Mouse (Mus musculus): ENCODE results near the gene Zfp629. TPM values are rescaled to one million over a fixed set of nuclear protein-coding genes. Genes with fewer than 3 reads are reported as not detected.

Zfp629 gene
- polyA plus RNA-seq, 1 experiment from 2014 or later, result 1.2 TPM

- peak overlapping the region; percentile 72 for H3K9ac ChIP-seq
- peaks cover 23% of the 10 kb centered on the region for H3K27me3 ChIP-seq
- peaks cover 25% of the 10 kb centered on the region for H3K4me1 ChIP-seq (replicated peaks)
- peak overlapping the region; percentile 72; the same call in 1 of the 2 replicates for H3K27ac ChIP-seq (replicated peaks)
- no peaks in the 10 kb centered on the region for H3K9me3 ChIP-seq (replicated peaks)
- H3K4me2 ChIP-seq, result peak overlapping the region; percentile 95
- under 1% methylated on average over 44 of the region's 44 CpGs for WGBS (ENCODE audit: insufficient replicate concordance)
- H3K4me3 ChIP-seq (replicated peaks), result peak overlapping the region; percentile 73
- H3K36me3 ChIP-seq (replicated peaks), result peaks cover 30% of the 10 kb centered on the region
- peak; percentile 72 for ATAC-seq (ENCODE audit: insufficient read depth)
Measured at GRCm38 (mm10) chr7:127614511-127614890, 1.1 kb downstream of the Zfp629 start.

- no peak overlapping the region for H3K27ac ChIP-seq (replicated peaks)
- peak overlapping the region; percentile 72; the same call in 1 of the 2 replicates for H3K9ac ChIP-seq
- peak overlapping the region; percentile 95 for H3K4me2 ChIP-seq
- H3K27me3 ChIP-seq, result peaks cover 23% of the 10 kb centered on the region
- peaks cover 25% of the 10 kb centered on the region for H3K4me1 ChIP-seq (replicated peaks)
- H3K36me3 ChIP-seq (replicated peaks), result peaks cover 34% of the 10 kb centered on the region
- H3K9me3 ChIP-seq (replicated peaks), result no peaks in the 10 kb centered on the region
- ATAC-seq (ENCODE audit: insufficient read depth), result peak; percentile 23; the same call in 1 of the 2 replicates
- peak overlapping the region; percentile 73 for H3K4me3 ChIP-seq (replicated peaks)
- WGBS (ENCODE audit: insufficient replicate concordance), result 35% methylated on average over 8 of the region's 8 CpGs
Measured at GRCm38 (mm10) chr7:127614091-127614490, 1.5 kb downstream of the Zfp629 start.

GRCm38 (mm10) chr7:127613501-127613900 lies 2.1 kb downstream of the Zfp629 start:
- Histone ChIP-seq H3K4me3 (replicated peaks) (no peak overlapping the region), H3K4me2 (peak overlapping the region; percentile 95)

GRCm38 (mm10) chr7:127611561-127611960 lies 4.0 kb downstream of the Zfp629 start:
- Histone ChIP-seq H3K4me2 (no peak overlapping the region), H3K27me3 (peaks cover 23% of the 10 kb centered on the region), H3K9ac (no peak overlapping the region), H3K4me3 (replicated peaks) (no peak overlapping the region), H3K9me3 (replicated peaks) (no peaks in the 10 kb centered on the region), H3K27ac (replicated peaks) (no peak overlapping the region), H3K4me1 (replicated peaks) (peaks cover 25% of the 10 kb centered on the region), H3K36me3 (replicated peaks) (peaks cover 34% of the 10 kb centered on the region)
- ATAC-seq (ENCODE audit: insufficient read depth), result no peak
- WGBS (ENCODE audit: insufficient replicate concordance), result 91% methylated on average over 26 of the region's 26 CpGs

More at GRCm38 (mm10) chr7:127613501-127613900, 2.1 kb downstream of the Zfp629 start:
- H3K36me3 ChIP-seq (replicated peaks), result peaks cover 34% of the 10 kb centered on the region
- no peak overlapping the region for H3K9ac ChIP-seq
- peaks cover 25% of the 10 kb centered on the region for H3K4me1 ChIP-seq (replicated peaks)
- H3K27me3 ChIP-seq, result peaks cover 23% of the 10 kb centered on the region
- WGBS (ENCODE audit: insufficient replicate concordance), result 83% methylated on average over 8 of the region's 8 CpGs
- no peak overlapping the region for H3K27ac ChIP-seq (replicated peaks)
- H3K9me3 ChIP-seq (replicated peaks), result no peaks in the 10 kb centered on the region
- no peak for ATAC-seq (ENCODE audit: insufficient read depth)

GRCm38 (mm10) chr7:127611011-127611410 lies 4.6 kb downstream of the Zfp629 start:
- no peak for ATAC-seq (ENCODE audit: insufficient read depth)
- Histone ChIP-seq H3K4me3 (replicated peaks) (no peak overlapping the region), H3K4me1 (replicated peaks) (peaks cover 22% of the 10 kb centered on the region), H3K27me3 (peaks cover 23% of the 10 kb centered on the region), H3K9ac (no peak overlapping the region), H3K36me3 (replicated peaks) (peaks cover 34% of the 10 kb centered on the region), H3K27ac (replicated peaks) (no peak overlapping the region), H3K9me3 (replicated peaks) (no peaks in the 10 kb centered on the region), H3K4me2 (no peak overlapping the region)
- WGBS (ENCODE audit: insufficient replicate concordance), result 92% methylated on average over 29 of the region's 29 CpGs

- Histone ChIP-seq H3K4me2 (no peak overlapping the region), H3K9me3 (replicated peaks) (no peaks in the 10 kb centered on the region), H3K4me1 (replicated peaks) (no peaks in the 10 kb centered on the region), H3K4me3 (replicated peaks) (no peak overlapping the region), H3K36me3 (replicated peaks) (peaks cover 52% of the 10 kb centered on the region), H3K9ac (no peak overlapping the region), H3K27ac (replicated peaks) (no peak overlapping the region), H3K27me3 (no peaks in the 10 kb centered on the region)
- no peak for ATAC-seq (ENCODE audit: insufficient read depth)
- 69% methylated on average over 6 of the region's 6 CpGs for WGBS (ENCODE audit: insufficient replicate concordance)
Measured at GRCm38 (mm10) chr7:127607150-127607549, 8.4 kb downstream of the Zfp629 start.

- H3K27me3 ChIP-seq, result no peaks in the 10 kb centered on the region
- no peaks in the 10 kb centered on the region for H3K9me3 ChIP-seq (replicated peaks)
- 78% methylated on average over 10 of the region's 10 CpGs for whole genome bisulfite sequencing (ENCODE audit: insufficient replicate concordance)
- no peak overlapping the region for H3K27ac ChIP-seq (replicated peaks)
- no peak overlapping the region for H3K4me3 ChIP-seq (replicated peaks)
- no peak overlapping the region for H3K4me2 ChIP-seq
- H3K36me3 ChIP-seq (replicated peaks), result peaks cover 54% of the 10 kb centered on the region
- H3K4me1 ChIP-seq (replicated peaks), result no peaks in the 10 kb centered on the region
- no peak for ATAC-seq (ENCODE audit: insufficient read depth)
- no peak overlapping the region for H3K9ac ChIP-seq
Measured at GRCm38 (mm10) chr7:127604256-127604655, 11.3 kb downstream of the Zfp629 start.

- Histone ChIP-seq H3K9me3 (replicated peaks) (no peaks in the 10 kb centered on the region), H3K4me1 (replicated peaks) (no peaks in the 10 kb centered on the region), H3K4me2 (no peak overlapping the region), H3K36me3 (replicated peaks) (peaks cover 66% of the 10 kb centered on the region), H3K9ac (no peak overlapping the region), H3K27me3 (no peaks in the 10 kb centered on the region), H3K27ac (replicated peaks) (no peak overlapping the region), H3K4me3 (replicated peaks) (no peak overlapping the region)
- ATAC-seq (ENCODE audit: insufficient read depth), result no peak
- WGBS (ENCODE audit: insufficient replicate concordance), result 86% methylated on average over 2 of the region's 2 CpGs
Measured at GRCm38 (mm10) chr7:127602903-127603302, 12.7 kb downstream of the Zfp629 start.

- Histone ChIP-seq H3K27ac (replicated peaks) (no peak overlapping the region), H3K4me3 (replicated peaks) (no peak overlapping the region), H3K4me2 (no peak overlapping the region), H3K27me3 (no peaks in the 10 kb centered on the region), H3K4me1 (replicated peaks) (no peaks in the 10 kb centered on the region), H3K36me3 (replicated peaks) (peaks cover 78% of the 10 kb centered on the region), H3K9me3 (replicated peaks) (no peaks in the 10 kb centered on the region), H3K9ac (no peak overlapping the region)
- ATAC-seq (ENCODE audit: insufficient read depth), result no peak
- WGBS (ENCODE audit: insufficient replicate concordance), result 77% methylated on average over 4 of the region's 4 CpGs
Measured at GRCm38 (mm10) chr7:127601735-127602134, 13.9 kb downstream of the Zfp629 start.

GRCm38 (mm10) chr7:127600612-127601011 lies 15.0 kb downstream of the Zfp629 start:
- Histone ChIP-seq H3K27me3 (no peaks in the 10 kb centered on the region), H3K4me1 (replicated peaks) (no peaks in the 10 kb centered on the region), H3K9ac (no peak overlapping the region), H3K36me3 (replicated peaks) (peaks cover 89% of the 10 kb centered on the region), H3K9me3 (replicated peaks) (no peaks in the 10 kb centered on the region), H3K4me2 (no peak overlapping the region), H3K27ac (replicated peaks) (no peak overlapping the region), H3K4me3 (replicated peaks) (no peak overlapping the region)
- WGBS (ENCODE audit: insufficient replicate concordance), result 86% methylated on average over 7 of the region's 7 CpGs
- no peak for ATAC-seq (ENCODE audit: insufficient read depth)

GRCm38 (mm10) chr7:127596747-127597146 lies 18.9 kb downstream of the Zfp629 start:
- Histone ChIP-seq H3K4me3 (replicated peaks) (no peak overlapping the region), H3K4me2 (no peak overlapping the region), H3K4me1 (replicated peaks) (no peaks in the 10 kb centered on the region), H3K36me3 (replicated peaks) (peaks cover 100% of the 10 kb centered on the region), H3K27me3 (no peaks in the 10 kb centered on the region), H3K9me3 (replicated peaks) (no peaks in the 10 kb centered on the region), H3K9ac (no peak overlapping the region), H3K27ac (replicated peaks) (no peak overlapping the region)
- WGBS (ENCODE audit: insufficient replicate concordance), result 89% methylated on average over 17 of the region's 17 CpGs
- ATAC-seq (ENCODE audit: insufficient read depth), result no peak

- H3K27ac ChIP-seq (replicated peaks), result no peak overlapping the region
- H3K27me3 ChIP-seq, result no peaks in the 10 kb centered on the region
- H3K4me1 ChIP-seq (replicated peaks), result peaks cover 25% of the 10 kb centered on the region
- H3K9ac ChIP-seq, result no peak overlapping the region
- no peak overlapping the region for H3K4me3 ChIP-seq (replicated peaks)
- H3K4me2 ChIP-seq, result no peak overlapping the region
- no peaks in the 10 kb centered on the region for H3K9me3 ChIP-seq (replicated peaks)
- ATAC-seq (ENCODE audit: insufficient read depth), result no peak
- H3K36me3 ChIP-seq (replicated peaks), result peaks cover 82% of the 10 kb centered on the region
- WGBS (ENCODE audit: insufficient replicate concordance), result 84% methylated on average over 14 of the region's 14 CpGs
Measured at GRCm38 (mm10) chr7:127592575-127592974, 23.0 kb downstream of the Zfp629 start.
